Mouse (Mus musculus): Measurements from ENCODE around the gene Dusp28.

Gene Dusp28

DNA sequence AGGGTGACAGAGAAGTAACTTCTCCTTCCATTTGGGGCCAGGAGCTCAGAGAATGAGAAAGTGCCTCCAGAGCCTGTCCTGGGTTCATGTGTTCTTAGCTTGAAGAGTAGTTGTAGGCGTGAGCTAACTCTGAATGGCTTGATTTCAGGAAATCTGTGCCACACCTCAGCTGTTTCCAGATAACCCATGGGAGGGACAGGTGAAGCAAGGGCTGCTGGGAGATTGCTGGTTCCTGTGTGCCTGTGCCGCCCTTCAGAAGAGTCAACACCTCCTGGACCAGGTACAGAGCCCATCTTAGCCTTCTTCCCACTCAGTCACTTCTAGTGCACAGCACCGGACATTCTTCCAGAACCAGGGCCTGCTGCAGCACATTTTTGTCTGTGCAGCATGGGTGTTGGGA is 31.0 kb downstream of the Dusp28 start:
- no peak for DNase-seq (ENCODE audit: low spot score in 2 of 2)

DNA sequence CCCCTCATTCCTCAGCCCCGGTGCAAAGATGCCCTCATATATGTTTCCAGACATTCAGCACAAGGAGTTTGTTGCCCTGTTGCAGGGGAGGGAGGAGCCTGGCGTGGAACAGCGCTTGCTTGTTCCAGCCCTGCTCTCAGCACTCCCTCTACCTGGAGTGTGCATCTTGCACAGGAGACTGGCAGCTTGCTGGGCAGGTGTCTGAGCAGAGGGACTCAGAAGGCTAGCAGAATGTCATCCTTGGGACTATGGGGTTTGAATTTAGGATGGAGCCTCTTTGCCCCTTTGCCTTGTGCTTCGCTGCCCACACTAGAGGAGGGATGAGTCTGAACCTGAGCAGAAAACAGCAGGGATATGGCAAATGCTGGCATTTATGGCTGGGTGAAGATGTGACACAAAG is 33.0 kb downstream of the Dusp28 start:
- DNase-seq (ENCODE audit: low spot score in 2 of 2) = no peak

DNA sequence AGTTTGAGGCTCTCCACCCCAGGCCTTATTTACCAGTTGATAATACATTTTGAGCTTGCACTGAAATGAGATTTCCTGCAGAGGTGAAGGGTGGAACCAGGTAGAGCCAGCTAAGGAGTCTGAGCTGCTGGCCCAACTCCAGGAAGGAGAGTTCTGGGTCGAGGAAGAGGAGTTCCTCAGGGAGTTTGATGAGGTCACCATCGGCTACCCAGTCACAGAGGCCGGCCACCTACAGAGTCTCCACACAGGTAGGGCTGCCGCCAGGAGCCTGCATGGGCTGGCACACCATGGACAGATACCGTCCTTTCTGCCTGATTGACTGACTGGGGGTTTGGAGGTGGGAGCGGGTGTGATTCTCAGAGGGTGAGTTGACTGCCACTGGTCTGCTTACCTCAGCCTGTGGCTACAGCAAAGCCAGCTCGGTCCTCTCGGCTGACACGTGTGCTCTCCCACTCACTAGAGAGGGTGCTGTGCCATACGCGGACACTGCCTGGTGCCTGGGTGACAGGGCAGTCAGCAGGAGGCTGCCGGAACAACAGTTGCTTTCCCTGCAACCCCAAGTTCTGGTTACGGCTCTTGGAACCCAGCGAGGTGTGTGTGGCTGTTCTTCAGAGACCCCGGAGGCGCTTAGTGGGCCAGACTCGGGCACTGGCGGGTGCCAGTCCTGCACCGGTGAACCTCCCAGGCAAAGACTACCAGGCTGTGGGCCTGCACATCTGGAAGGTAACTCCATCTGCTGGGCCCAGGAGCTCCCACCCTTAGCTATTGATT is 36.6 kb downstream of the Dusp28 start:
- DNase-seq (ENCODE audit: low spot score in 2 of 2) = no peak

DNA sequence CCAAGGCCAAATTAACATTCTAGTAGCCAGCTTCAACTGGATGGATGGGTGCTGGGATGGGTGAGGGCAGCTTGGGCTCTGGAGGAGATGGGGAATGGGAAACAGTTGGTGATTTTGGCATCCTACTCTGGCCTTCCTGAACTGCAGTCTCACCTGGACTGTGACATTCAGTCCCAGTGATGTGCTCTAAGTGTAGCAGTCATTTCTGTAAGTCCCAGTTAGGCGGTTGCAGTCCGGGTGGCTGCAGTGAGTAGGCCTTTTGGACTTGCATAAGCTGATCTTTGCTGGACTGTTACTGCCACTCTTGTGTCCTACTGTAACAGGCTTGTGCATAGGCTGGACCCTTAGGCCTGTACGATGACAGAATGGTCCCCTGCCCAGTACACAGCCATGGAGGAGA is 41.2 kb downstream of the Dusp28 start:
- DNase-seq (ENCODE audit: low spot score in 2 of 2) = no peak

DNA sequence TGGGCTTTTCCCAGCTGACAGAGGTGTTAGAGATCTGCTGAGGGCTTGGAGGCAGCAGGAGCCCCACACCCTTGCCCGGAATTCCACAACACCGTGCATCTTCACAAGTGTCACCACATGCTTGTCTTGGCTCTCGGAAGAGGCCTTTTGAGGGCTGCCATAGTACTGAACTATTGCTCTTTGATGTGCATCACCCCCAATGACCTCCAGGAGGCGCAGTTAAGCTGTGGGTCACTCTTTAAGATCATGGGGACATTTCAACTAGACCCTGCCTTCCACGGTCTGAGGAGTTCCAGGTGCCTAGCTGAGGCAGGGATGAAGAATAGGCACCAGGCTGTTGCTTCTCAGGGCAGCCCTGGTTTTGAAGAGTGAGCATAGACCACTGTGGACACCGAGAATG is 42.6 kb downstream of the Dusp28 start:
- no peak for DNase-seq (ENCODE audit: low spot score in 2 of 2)

DNA sequence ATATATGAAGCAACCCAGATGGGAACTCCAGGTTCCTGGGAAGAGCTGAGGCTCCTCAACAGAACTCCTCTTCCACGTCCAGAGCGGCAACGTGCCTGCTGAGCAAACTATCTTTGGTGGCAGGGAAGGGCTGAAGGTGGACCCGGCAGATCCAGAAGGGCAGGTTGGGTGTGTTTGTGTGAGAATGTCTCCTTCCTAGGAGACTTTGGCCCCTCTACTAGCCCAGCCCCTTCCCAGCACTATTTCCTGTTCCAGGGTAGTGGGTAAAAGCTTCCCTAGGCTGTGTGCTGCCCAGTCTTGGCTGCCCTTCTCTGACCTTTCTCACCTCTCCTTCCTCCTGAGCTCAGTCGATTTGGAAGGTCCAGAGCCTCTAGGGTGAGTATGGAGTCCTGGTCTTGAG is 43.8 kb downstream of the Dusp28 start, which contains the start of gene Gpr35:
Gpr35 (plus strand) TSS at position 259 of the 400 bp plus-strand sequence.
- DNase-seq (ENCODE audit: low spot score in 2 of 2) = no peak

DNA sequence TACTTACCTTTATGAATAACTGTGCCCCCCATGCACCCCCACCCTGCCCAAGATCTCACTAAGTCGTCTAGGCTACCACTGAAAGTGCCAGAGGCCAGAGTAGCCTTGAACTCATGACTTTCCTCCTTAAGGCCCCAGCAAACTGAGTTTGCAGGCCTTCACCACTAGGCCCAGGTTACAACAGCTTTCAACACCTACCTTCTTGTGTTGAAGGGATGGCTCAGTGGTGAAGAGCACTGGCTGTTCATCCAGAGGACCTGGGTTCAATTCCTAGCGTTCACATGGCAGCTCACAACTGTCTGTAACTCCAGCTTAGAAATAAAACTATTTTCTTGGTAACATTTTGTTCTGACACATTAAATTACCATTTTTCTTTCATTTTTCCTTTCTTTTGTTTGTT is 46.9 kb downstream of the Dusp28 start:
- no peak for DNase-seq (ENCODE audit: low spot score in 2 of 2)

DNA sequence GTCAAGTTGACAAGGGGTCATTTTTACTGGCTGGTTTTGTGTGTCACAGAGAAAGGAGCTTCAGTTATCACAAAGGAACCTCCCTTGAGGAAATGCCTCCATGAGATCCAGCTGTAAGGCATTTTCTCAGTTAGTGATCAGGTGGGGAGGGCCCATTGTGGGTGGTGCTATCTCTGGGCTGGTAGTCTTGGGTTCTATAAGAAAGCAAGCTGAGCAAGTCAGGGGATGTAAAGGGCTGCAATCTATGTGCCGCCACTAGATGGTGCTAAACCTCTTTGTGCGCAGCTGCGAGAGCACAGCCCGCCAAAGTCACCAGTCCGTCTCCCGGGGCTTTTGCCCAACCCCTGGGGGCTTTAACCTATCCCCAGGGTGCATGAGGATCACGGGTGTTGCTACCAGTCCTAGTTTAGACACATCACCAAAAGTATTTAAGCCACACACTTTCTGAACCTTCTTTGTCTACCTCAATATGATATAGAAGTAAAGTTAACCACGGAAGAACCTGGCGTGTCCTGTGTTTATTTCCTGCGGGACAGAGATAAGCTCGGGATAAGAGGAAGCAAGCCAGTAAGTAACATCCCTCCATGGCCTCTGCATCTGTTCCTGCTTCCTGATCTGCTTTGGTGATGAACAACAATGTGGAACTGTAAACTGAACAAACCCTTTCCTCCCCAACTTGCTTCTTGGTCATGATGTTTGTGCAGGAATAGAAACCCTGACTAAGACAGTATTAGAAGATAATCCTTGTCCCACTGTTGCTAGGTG is 50.0 kb downstream of the Dusp28 start:
- peak; percentile 42 to 43 for DNase-seq (ENCODE audit: low spot score in 2 of 2)

Data from spleen, postnatal 36 days (tissue).